ENCODE assay signal across 23 mouse cellular contexts in the genomic region with DNA sequence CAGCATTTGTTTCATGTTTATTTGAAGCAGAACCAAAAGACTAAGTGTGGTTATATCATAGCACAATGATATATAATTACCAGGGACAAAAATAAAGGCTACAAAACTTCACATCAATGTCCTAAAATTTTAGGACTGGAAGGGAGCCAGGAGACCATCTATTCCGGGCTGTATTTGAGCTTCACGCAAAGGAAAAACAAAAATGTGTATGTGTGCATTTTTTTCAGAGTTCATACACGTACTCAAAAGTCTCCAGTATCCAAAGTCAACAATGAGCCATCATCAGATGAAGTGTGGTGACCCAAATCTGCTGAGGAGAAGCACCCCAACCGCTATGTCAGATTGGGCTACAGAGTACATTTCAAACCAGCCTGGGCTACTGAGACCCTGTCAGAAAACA. TPM values are rescaled to one million over a fixed set of nuclear protein-coding genes. Genes with fewer than 3 reads are reported as not detected.
DNase-seq lines count a peak whose midpoint lies in the region; ATAC-seq and TF ChIP-seq lines count a peak whose summit lies in the region.
"Had no signal": no experiment of that assay in that cellular context is flagged by ENCODE, and none has a peak within 500 bp of the region (broad histone marks: within the 10 kb centered on the region; RNA-seq: fewer than 3 reads in every experiment).

No protein-coding gene starts in this region.

- 0 out of 2 replicates have a peak, but pooled peaks have one; percentile 14 for ATAC-seq in kidney, embryonic 14.5 days (ENCODE audit: low FRiP score, low TSS enrichment)
- ATAC-seq in kidney, postnatal 0 days (replicated peaks; ENCODE audit: low FRiP score, low read depth), result no peak
- ATAC-seq in embryonic facial prominence, embryonic 15.5 days (ENCODE audit: insufficient number of reproducible peaks, low FRiP score, low TSS enrichment, low read depth), result no peak
- ATAC-seq: forebrain, embryonic 14.5 days; forebrain, postnatal 0 days; Patski had no signal

- H3K4me1 ChIP-seq in kidney, embryonic 14.5 days (ENCODE audit: control insufficient read depth, insufficient read depth, low read length), result peaks cover 10% of the 10 kb centered on the region
- H3K4me1 ChIP-seq in kidney, postnatal 0 days (replicated peaks; ENCODE audit: insufficient read depth, low read length), result peaks cover 4% of the 10 kb centered on the region; the same call in 1 of the 2 replicates
- peaks cover 7% of the 10 kb centered on the region; the same call in 1 of the 2 replicates for H3K4me1 ChIP-seq in embryonic facial prominence, embryonic 15.5 days

- no peaks in the 10 kb centered on the region; the same call in 1 of the 2 replicates for H3K36me3 ChIP-seq in kidney, embryonic 14.5 days (ENCODE audit: control insufficient read depth, insufficient read depth, low read length)
- peaks cover 7% of the 10 kb centered on the region for H3K36me3 ChIP-seq in kidney, postnatal 0 days (ENCODE audit: insufficient read depth, low read length)
- H3K36me3 ChIP-seq in embryonic facial prominence, embryonic 15.5 days, result 0 out of 2 replicates have a peak, but pooled peaks cover 7% of the 10 kb centered on the region
- H3K36me3 ChIP-seq: embryonic facial prominence, embryonic 12.5 days; hindbrain, embryonic 15.5 days had no signal

- no peaks in the 10 kb centered on the region for H3K27me3 ChIP-seq in kidney, embryonic 14.5 days (ENCODE audit: control insufficient read depth, insufficient read depth, low read length)
- H3K27me3 ChIP-seq in kidney, postnatal 0 days (ENCODE audit: insufficient read depth, low read length), result no peaks in the 10 kb centered on the region
- no peaks in the 10 kb centered on the region for H3K27me3 ChIP-seq in embryonic facial prominence, embryonic 15.5 days
- H3K27me3 ChIP-seq: CH12.LX; embryonic facial prominence, embryonic 12.5 days; hindbrain, embryonic 12.5 days; hindbrain, embryonic 15.5 days; Patski had no signal

- H3K27ac ChIP-seq in kidney, embryonic 14.5 days (ENCODE audit: low read depth, low read length), result peak overlapping the region; percentile 48; the same call in 1 of the 2 replicates
- H3K27ac ChIP-seq in kidney, postnatal 0 days, result peak overlapping the region; percentile 42; the same call in 1 of the 2 replicates
- H3K27ac ChIP-seq in embryonic facial prominence, embryonic 15.5 days (replicated peaks), result peak overlapping the region; percentile 39; the same call in 1 of the 2 replicates
- H3K27ac ChIP-seq: embryonic facial prominence, embryonic 12.5 days; gastrocnemius, adult 2 months; hindbrain, embryonic 12.5 days; hindbrain, embryonic 15.5 days had no signal

- TF ChIP-seq CTCF in kidney, postnatal 0 days (IDR thresholded peaks at IDR 0.05; ENCODE audit: low read depth), result no peak

- H3K4me3 ChIP-seq in kidney, embryonic 14.5 days (ENCODE audit: low read length), result no peak overlapping the region
- no peak overlapping the region for H3K4me3 ChIP-seq in kidney, postnatal 0 days (replicated peaks; ENCODE audit: low read depth, low read length)
- H3K4me3 ChIP-seq in embryonic facial prominence, embryonic 15.5 days (replicated peaks), result no peak overlapping the region
- H3K4me3 ChIP-seq: embryonic facial prominence, embryonic 12.5 days; gastrocnemius, adult 2 months; hindbrain, embryonic 12.5 days; hindbrain, embryonic 15.5 days had no signal

- DNase-seq in kidney, adult 9 months, result no peak
- DNase-seq in kidney, postnatal 0 days (ENCODE audit: low spot score), result peak; percentile 77
- DNase-seq in kidney, adult 8-10 months, result no peak
- DNase-seq in right cerebral cortex, adult 18-20 months, result no peak
- DNase-seq: adrenal gland, postnatal 10 days; adrenal gland, postnatal 36 days; B cell, adult 2 months; cerebellum, adult 18-20 months; cerebellum, adult 9-10 months; cerebellum, postnatal 14 days; forebrain, postnatal 0 days; gastrocnemius, adult 2 months; gastrocnemius, postnatal 14 days had no signal

- H3K9ac ChIP-seq in kidney, embryonic 14.5 days (ENCODE audit: low read depth, low read length), result no peak overlapping the region
- H3K9ac ChIP-seq in kidney, postnatal 0 days (ENCODE audit: low read depth, low read length), result no peak overlapping the region
- H3K9ac ChIP-seq in embryonic facial prominence, embryonic 15.5 days, result no peak overlapping the region
- H3K9ac ChIP-seq: embryonic facial prominence, embryonic 12.5 days; forebrain, postnatal 0 days; hindbrain, embryonic 12.5 days; hindbrain, embryonic 15.5 days had no signal

- H3K9me3 ChIP-seq in kidney, embryonic 14.5 days (ENCODE audit: control insufficient read depth, low read length), result no peaks in the 10 kb centered on the region
- H3K9me3 ChIP-seq in kidney, postnatal 0 days (replicated peaks; ENCODE audit: low read length), result no peaks in the 10 kb centered on the region
- H3K9me3 ChIP-seq in embryonic facial prominence, embryonic 15.5 days (replicated peaks), result no peaks in the 10 kb centered on the region
- H3K9me3 ChIP-seq: embryonic facial prominence, embryonic 12.5 days; G1E; hindbrain, embryonic 12.5 days; hindbrain, embryonic 15.5 days had no signal

- H3K4me2 ChIP-seq in kidney, embryonic 14.5 days (replicated peaks; ENCODE audit: low read depth, low read length), result no peak overlapping the region
- H3K4me2 ChIP-seq in kidney, postnatal 0 days (ENCODE audit: low read length), result no peak overlapping the region
- no peak overlapping the region for H3K4me2 ChIP-seq in embryonic facial prominence, embryonic 15.5 days (replicated peaks)
- H3K4me2 ChIP-seq: embryonic facial prominence, embryonic 12.5 days; heart, embryonic 11.5 days; hindbrain, embryonic 12.5 days; hindbrain, embryonic 15.5 days had no signal

- 25% methylated on average over 4 of the region's 4 CpGs for WGBS in kidney, embryonic 14.5 days
- 25% methylated on average over 4 of the region's 4 CpGs for WGBS in kidney, postnatal 0 days
- 42% methylated on average over 4 of the region's 4 CpGs for whole genome bisulfite sequencing in embryonic facial prominence, embryonic 15.5 days

RNA-seq across cellular contexts. Expression of a gene that starts 8.9 kb away (rescaled TPM):
- 20.5 and 23.3 TPM in 2 replicates for polyA plus RNA-seq in kidney, embryonic 14.5 days (2014; fragmentation: Nextera tagmentation; extraction: Ambion mirVana)
- 46.9 and 52.8 TPM in 2 replicates for polyA plus RNA-seq in kidney, postnatal 0 days (2015; fragmentation: Nextera tagmentation; extraction: Ambion mirVana)
- 44.9 and 47.4 TPM in 2 replicates for polyA plus RNA-seq in embryonic facial prominence, embryonic 15.5 days (2015; fragmentation: Nextera tagmentation; extraction: Ambion mirVana)
